Mouse (Mus musculus) C2C12 (cell line): Measurements from ENCODE around the gene Aip.

Source experiments
- CTCF ChIP-seq: IDR thresholded peaks from one replicate; pipeline ENCODE4 v1.5.1; 2011; ENCODE audit not compliant: control insufficient read depth, insufficient read depth, insufficient read length
- USF1 ChIP-seq: IDR thresholded peaks from one replicate; pipeline ENCODE4 v1.6.1; 2011; ENCODE audit warnings: low read depth, mild to moderate bottlenecking, control low read depth, moderate library complexity

- TF ChIP-seq USF1 (no peak), CTCF (peak; percentile 99)
Observed at GRCm38 (mm10) chr19:4169378-4169784, 43.7 kb upstream of the Aip start.
